Mouse (Mus musculus) small intestine, adult 2 months (tissue): ENCODE results near the gene Gm9732.
"Not testable (repeated sequence)": the region's sequence is repeated elsewhere in the genome, so short reads cannot be mapped to it uniquely, and the experiment has no call there.

Experiments used
- CTCF ChIP-seq: fragments of 200-500 bp; IDR thresholded peaks from 2 replicates; pipeline ENCODE4 v1.5.1; 2012; ENCODE audit warnings: low read depth, mild to moderate bottlenecking, control low read depth, inconsistent platforms, low read length, moderate library complexity, mixed read lengths; ENCODE audit not compliant: insufficient replicate concordance, insufficient read length; ENCODE audit errors: extremely low read depth
- POLR2A ChIP-seq: fragments of 200-500 bp; IDR thresholded peaks from 2 replicates; pipeline ENCODE4 v1.6.1; 2012; ENCODE audit warnings: low read depth, mild to moderate bottlenecking, control low read depth, inconsistent platforms, low read length, moderate library complexity

DNA sequence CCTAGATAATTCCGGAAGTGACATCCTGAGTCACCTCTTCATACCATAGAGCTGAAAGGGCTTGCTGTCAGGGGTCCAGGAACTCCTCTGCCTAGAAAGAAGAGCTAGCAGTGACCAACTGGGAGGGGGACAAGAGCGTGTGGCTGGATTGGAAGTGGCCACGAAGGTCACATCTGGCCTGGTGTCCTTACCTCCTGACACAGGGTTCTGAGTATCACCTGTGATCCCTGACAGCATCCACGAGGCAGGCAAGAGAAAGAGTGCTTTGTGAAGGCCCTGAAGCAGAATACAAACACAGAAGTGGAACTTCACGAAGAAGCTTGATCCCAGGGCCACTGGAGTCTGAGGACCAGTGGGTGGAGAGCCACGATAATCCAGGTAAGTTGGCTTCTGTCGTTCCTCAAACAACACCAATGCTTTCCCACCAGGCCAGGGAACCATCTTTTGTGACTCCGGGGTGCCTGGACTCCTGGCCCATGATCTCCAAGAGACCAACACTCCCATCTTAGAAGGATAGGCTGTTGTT lies at the start of gene Gm9732:
- not testable (repeated sequence) for TF ChIP-seq CTCF, POLR2A
